Mouse (Mus musculus) neural tube, embryonic 14.5 days (tissue): ENCODE results near the gene Rnf150. TPM values are rescaled to one million over a fixed set of nuclear protein-coding genes. Genes with fewer than 3 reads are reported as not detected.

Experiments used
- ATAC-seq: fragments of 200-750 bp; cut with Nextera tagmentation; 2 replicates; pipeline ENCODE4 v1.8.0; 2017; ENCODE audit warnings: low read depth, mild to moderate bottlenecking, moderate TSS enrichment, moderate library complexity
- H3K27ac ChIP-seq: fragments of 300-500 bp; sonication (generic); 2 replicates; pipeline ENCODE4 v1.5.1; 2014; ENCODE audit warnings: low read depth, mild to moderate bottlenecking, control low read depth, low read length, moderate library complexity, mixed read lengths
- H3K27me3 ChIP-seq: fragments of 300-500 bp; sonication (generic); 2 replicates; pipeline ENCODE4 v1.6.1; 2014; ENCODE audit warnings: low read length; ENCODE audit not compliant: control insufficient read depth, insufficient read depth
- H3K36me3 ChIP-seq: fragments of 300-500 bp; sonication (generic); 2 replicates; pipeline ENCODE4 v1.6.1; 2014; ENCODE audit warnings: low read length, mixed read lengths; ENCODE audit not compliant: control insufficient read depth, insufficient read depth
- H3K4me1 ChIP-seq: fragments of 300-500 bp; sonication (generic); 2 replicates; pipeline ENCODE4 v1.6.1; 2014; ENCODE audit warnings: low read length; ENCODE audit not compliant: control insufficient read depth, insufficient read depth
- H3K4me2 ChIP-seq: fragments of 300-500 bp; sonication (generic); 2 replicates; pipeline ENCODE4 v1.6.1; 2014; ENCODE audit warnings: mild to moderate bottlenecking, low read depth, low read length, control low read depth
- H3K4me3 ChIP-seq: fragments of 300-500 bp; sonication (generic); 2 replicates; pipeline ENCODE4 v1.5.1; 2014; ENCODE audit warnings: low read depth, low read length, control low read depth, mixed read lengths
- H3K9ac ChIP-seq: fragments of 300-500 bp; sonication (generic); replicated peaks from 2 replicates; pipeline ENCODE4 v1.6.1; 2014; ENCODE audit warnings: low read depth, mild to moderate bottlenecking, control low read depth, low read length, mixed read lengths
- H3K9me3 ChIP-seq: fragments of 300-500 bp; sonication (generic); 2 replicates; pipeline ENCODE4 v1.6.1; 2016; ENCODE audit warnings: low read length; ENCODE audit not compliant: control insufficient read depth
- WGBS: fragments of 180-500 bp; shearing (Covaris S2); extraction: QIAGEN DNeasy Blood & Tissue Kit; methylation state at CpG from one replicate; pipeline ENCODE4 v1.1.7; 2014; 5-methylcytosine and 5-hydroxymethylcytosine counted together
- polyA plus RNA-seq: library from polyadenylated mRNA; unstranded; fragments of >200 nt; fragmentation: Nextera tagmentation; extraction: Ambion mirVana; gene quantifications from 2 replicates; pipeline ENCODE4 v1.2.1, GENCODE M21; 2014

The Rnf150 gene
- polyA plus RNA-seq, 1 experiment from 2014 or later = 3.8 TPM

- no peak overlapping the region for H3K4me3 ChIP-seq
- no peak overlapping the region for H3K27ac ChIP-seq
- no peaks in the 10 kb centered on the region for H3K27me3 ChIP-seq
- ATAC-seq = no peak
- no peak overlapping the region for H3K9ac ChIP-seq
- H3K4me1 ChIP-seq = no peaks in the 10 kb centered on the region
- H3K9me3 ChIP-seq = no peaks in the 10 kb centered on the region
- no peaks in the 10 kb centered on the region for H3K36me3 ChIP-seq
- H3K4me2 ChIP-seq = no peak overlapping the region
- 90% methylated on average over 2 of the region's 2 CpGs for WGBS
These were observed 10.9 kb downstream of the Rnf150 start for GRCm38 (mm10) chr8:82874102-82874501.

- H3K9me3 ChIP-seq = no peaks in the 10 kb centered on the region
- H3K4me1 ChIP-seq = no peaks in the 10 kb centered on the region
- no peak overlapping the region for H3K4me2 ChIP-seq
- no peak overlapping the region for H3K27ac ChIP-seq
- H3K4me3 ChIP-seq = no peak overlapping the region
- ATAC-seq = no peak
- H3K36me3 ChIP-seq = no peaks in the 10 kb centered on the region
- H3K27me3 ChIP-seq = no peaks in the 10 kb centered on the region
- H3K9ac ChIP-seq = no peak overlapping the region
- WGBS = 84% methylated on average over 7 of the region's 7 CpGs
These were observed 12.0 kb downstream of the Rnf150 start for GRCm38 (mm10) chr8:82875135-82875534.

- Histone ChIP-seq H3K4me2 (no peak overlapping the region), H3K4me1 (no peaks in the 10 kb centered on the region), H3K27me3 (no peaks in the 10 kb centered on the region), H3K9me3 (no peaks in the 10 kb centered on the region), H3K27ac (no peak overlapping the region), H3K4me3 (no peak overlapping the region), H3K36me3 (no peaks in the 10 kb centered on the region), H3K9ac (no peak overlapping the region)
- ATAC-seq = peak; percentile 43; the same call in 1 of the 2 replicates
- WGBS = 58% methylated on average over 4 of the region's 4 CpGs
These were observed 21.3 kb downstream of the Rnf150 start for GRCm38 (mm10) chr8:82884480-82884879.

GRCm38 (mm10) chr8:82887234-82887633 is 24.1 kb downstream of the Rnf150 start:
- H3K9me3 ChIP-seq = no peaks in the 10 kb centered on the region
- H3K36me3 ChIP-seq = no peaks in the 10 kb centered on the region
- 93% methylated on average over 4 of the region's 4 CpGs for WGBS
- no peaks in the 10 kb centered on the region for H3K27me3 ChIP-seq
- H3K27ac ChIP-seq = no peak overlapping the region
- no peak overlapping the region for H3K9ac ChIP-seq
- no peak overlapping the region for H3K4me3 ChIP-seq
- ATAC-seq = no peak
- no peaks in the 10 kb centered on the region for H3K4me1 ChIP-seq
- no peak overlapping the region for H3K4me2 ChIP-seq

GRCm38 (mm10) chr8:82889062-82889720 is 26.0 kb downstream of the Rnf150 start:
- Histone ChIP-seq H3K27me3 (no peaks in the 10 kb centered on the region), H3K4me1 (no peaks in the 10 kb centered on the region), H3K36me3 (no peaks in the 10 kb centered on the region), H3K4me3 (no peak overlapping the region), H3K9me3 (no peaks in the 10 kb centered on the region), H3K9ac (no peak overlapping the region), H3K27ac (no peak overlapping the region), H3K4me2 (no peak overlapping the region)
- ATAC-seq = peak; percentile 82
- 36% methylated on average over 10 of the region's 10 CpGs for WGBS

GRCm38 (mm10) chr8:82895091-82895490 is 31.9 kb downstream of the Rnf150 start:
- H3K9ac ChIP-seq = no peak overlapping the region
- no peak overlapping the region for H3K27ac ChIP-seq
- WGBS = 87% methylated on average over 4 of the region's 4 CpGs
- H3K4me1 ChIP-seq = no peaks in the 10 kb centered on the region
- H3K36me3 ChIP-seq = no peaks in the 10 kb centered on the region
- H3K27me3 ChIP-seq = no peaks in the 10 kb centered on the region
- no peak overlapping the region for H3K4me2 ChIP-seq
- no peak for ATAC-seq
- H3K9me3 ChIP-seq = no peaks in the 10 kb centered on the region
- H3K4me3 ChIP-seq = no peak overlapping the region

GRCm38 (mm10) chr8:82896796-82897195 is 33.6 kb downstream of the Rnf150 start:
- Histone ChIP-seq H3K9me3 (no peaks in the 10 kb centered on the region), H3K27ac (no peak overlapping the region), H3K9ac (no peak overlapping the region), H3K4me2 (no peak overlapping the region), H3K4me3 (no peak overlapping the region), H3K4me1 (peaks cover 4% of the 10 kb centered on the region; the same call in 1 of the 2 replicates), H3K27me3 (no peaks in the 10 kb centered on the region), H3K36me3 (no peaks in the 10 kb centered on the region)
- ATAC-seq = no peak
- WGBS = 97% methylated on average over 2 of the region's 2 CpGs

- H3K9me3 ChIP-seq = no peaks in the 10 kb centered on the region
- H3K4me3 ChIP-seq = no peak overlapping the region
- no peak overlapping the region for H3K27ac ChIP-seq
- peaks cover 4% of the 10 kb centered on the region; the same call in 1 of the 2 replicates for H3K4me1 ChIP-seq
- no peaks in the 10 kb centered on the region for H3K36me3 ChIP-seq
- no peak overlapping the region for H3K9ac ChIP-seq
- H3K27me3 ChIP-seq = no peaks in the 10 kb centered on the region
- ATAC-seq = no peak
- WGBS = 93% methylated on average over 3 of the region's 3 CpGs
- H3K4me2 ChIP-seq = no peak overlapping the region
These were observed 34.7 kb downstream of the Rnf150 start for GRCm38 (mm10) chr8:82897628-82898458.

- H3K4me2 ChIP-seq = no peak overlapping the region
- no peak overlapping the region for H3K9ac ChIP-seq
- H3K4me1 ChIP-seq = peaks cover 4% of the 10 kb centered on the region; the same call in 1 of the 2 replicates
- 89% methylated on average over 8 of the region's 8 CpGs for WGBS
- no peaks in the 10 kb centered on the region for H3K27me3 ChIP-seq
- H3K36me3 ChIP-seq = no peaks in the 10 kb centered on the region
- ATAC-seq = no peak
- no peaks in the 10 kb centered on the region for H3K9me3 ChIP-seq
- H3K27ac ChIP-seq = no peak overlapping the region
- no peak overlapping the region for H3K4me3 ChIP-seq
These were observed 35.3 kb downstream of the Rnf150 start for GRCm38 (mm10) chr8:82898459-82898841.
